Mouse (Mus musculus) embryonic facial prominence, embryonic 15.5 days (tissue): ENCODE measurements around the gene Lasp1. TPM values are rescaled to one million over a fixed set of nuclear protein-coding genes. Genes with fewer than 3 reads are reported as not detected.
A peak's percentile ranks its signal among the peaks of the same experiment; 100 is the strongest.
"Not testable (repeated sequence)": the region's sequence is repeated elsewhere in the genome, so short reads cannot be mapped to it uniquely, and the experiment has no call there.

ENCODE experiments used
- ATAC-seq: fragments of 200-750 bp; cut with Nextera tagmentation; 2 replicates; pipeline ENCODE4 v1.8.0; 2017; ENCODE audit warnings: low read depth, moderate TSS enrichment; ENCODE audit not compliant: insufficient number of reproducible peaks, low FRiP score, low TSS enrichment
- H3K27ac ChIP-seq: fragments of 300-500 bp; sonication (generic); replicated peaks from 2 replicates; pipeline ENCODE4 v1.5.1; 2015; ENCODE audit warnings: mild to moderate bottlenecking, inconsistent platforms
- H3K27me3 ChIP-seq: fragments of 300-500 bp; sonication (generic); 2 replicates; pipeline ENCODE4 v1.6.1; 2015; ENCODE audit warnings: inconsistent platforms
- H3K36me3 ChIP-seq: fragments of 300-500 bp; sonication (generic); 2 replicates; pipeline ENCODE4 v1.6.1; 2015; ENCODE audit warnings: mild to moderate bottlenecking, inconsistent platforms
- H3K4me1 ChIP-seq: fragments of 300-500 bp; sonication (generic); 2 replicates; pipeline ENCODE4 v1.6.1; 2015; ENCODE audit warnings: inconsistent platforms
- H3K4me2 ChIP-seq: fragments of 300-500 bp; sonication (generic); replicated peaks from 2 replicates; pipeline ENCODE4 v1.6.1; 2015; ENCODE audit warnings: mild to moderate bottlenecking, inconsistent platforms
- H3K4me3 ChIP-seq: fragments of 300-500 bp; sonication (generic); replicated peaks from 2 replicates; pipeline ENCODE4 v1.5.1; 2015; ENCODE audit warnings: mild to moderate bottlenecking, inconsistent platforms
- H3K9ac ChIP-seq: fragments of 300-500 bp; sonication (generic); 2 replicates; pipeline ENCODE4 v1.6.1; 2015; ENCODE audit warnings: inconsistent platforms
- H3K9me3 ChIP-seq: fragments of 300-500 bp; sonication (generic); replicated peaks from 2 replicates; pipeline ENCODE4 v1.6.1; 2016; ENCODE audit warnings: inconsistent platforms
- WGBS: fragments of 180-500 bp; shearing (Covaris S2); methylation state at CpG from one replicate; pipeline ENCODE4 v1.1.7; 2015; 5-methylcytosine and 5-hydroxymethylcytosine counted together
- polyA plus RNA-seq: library from polyadenylated mRNA; unstranded; fragments of >200 nt; fragmentation: Nextera tagmentation; extraction: Ambion mirVana; gene quantifications from 2 replicates; pipeline ENCODE4 v1.2.1, GENCODE M21; 2015

Lasp1 gene
- polyA plus RNA-seq, 1 experiment from 2014 or later: 117 TPM

DNA sequence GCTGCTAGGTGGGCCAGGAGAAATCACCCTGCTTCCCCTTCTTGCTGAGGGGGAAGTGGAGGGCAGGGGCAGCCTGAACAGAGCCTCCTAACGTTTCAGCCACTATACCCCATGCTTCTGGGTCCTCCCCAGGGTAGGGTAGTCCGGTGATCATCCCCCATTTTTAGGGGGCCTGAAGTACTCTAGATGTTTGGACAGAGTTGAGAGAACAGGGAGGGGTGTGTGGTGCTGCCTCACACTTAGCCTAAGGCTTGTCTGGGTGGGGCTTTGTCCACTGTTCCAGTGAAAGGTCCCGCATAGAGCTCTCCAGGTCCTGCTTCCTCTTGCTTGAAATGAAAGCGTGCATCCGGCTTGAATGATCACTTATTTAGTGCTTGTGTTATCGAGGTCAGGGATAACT is 31.7 kb downstream of the Lasp1 start:
- Histone ChIP-seq H3K4me3 (no peak overlapping the region), H3K9me3 (no peaks in the 10 kb centered on the region), H3K36me3 (peaks cover 74% of the 10 kb centered on the region), H3K27ac (no peak overlapping the region), H3K9ac (no peak overlapping the region), H3K27me3 (no peaks in the 10 kb centered on the region), H3K4me2 (no peak overlapping the region), H3K4me1 (0 out of 2 replicates have a peak, but pooled peaks cover 4% of the 10 kb centered on the region)
- WGBS: 78% methylated on average over 6 of the region's 6 CpGs
- ATAC-seq: no peak

DNA sequence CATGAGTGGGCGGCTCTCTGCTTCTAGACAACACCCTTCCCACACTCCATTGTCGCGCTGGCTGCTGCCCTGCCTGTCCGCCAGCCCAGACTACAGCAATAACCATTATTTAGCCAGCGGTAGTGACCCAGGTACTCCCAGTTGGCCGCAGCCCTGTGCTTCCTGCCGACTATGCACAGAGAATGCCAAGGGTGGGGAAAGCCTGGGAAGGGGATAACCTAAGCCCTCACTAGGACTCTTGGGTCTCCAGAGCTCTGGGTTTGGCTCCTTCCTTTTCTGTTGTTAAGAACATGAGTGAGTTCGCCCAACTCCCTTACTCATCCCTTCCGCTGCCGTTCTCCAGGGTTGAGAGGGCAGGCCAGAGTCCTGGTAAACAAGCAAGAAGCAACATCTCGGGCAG is 33.2 kb downstream of the Lasp1 start:
- no peak for ATAC-seq
- no peak overlapping the region for H3K27ac ChIP-seq
- no peak overlapping the region for H3K9ac ChIP-seq
- H3K27me3 ChIP-seq: no peaks in the 10 kb centered on the region
- WGBS: 81% methylated on average over 11 of the region's 11 CpGs
- 0 out of 2 replicates have a peak, but pooled peaks cover 4% of the 10 kb centered on the region for H3K4me1 ChIP-seq
- no peaks in the 10 kb centered on the region for H3K9me3 ChIP-seq
- peaks cover 74% of the 10 kb centered on the region for H3K36me3 ChIP-seq
- H3K4me3 ChIP-seq: no peak overlapping the region
- no peak overlapping the region for H3K4me2 ChIP-seq

DNA sequence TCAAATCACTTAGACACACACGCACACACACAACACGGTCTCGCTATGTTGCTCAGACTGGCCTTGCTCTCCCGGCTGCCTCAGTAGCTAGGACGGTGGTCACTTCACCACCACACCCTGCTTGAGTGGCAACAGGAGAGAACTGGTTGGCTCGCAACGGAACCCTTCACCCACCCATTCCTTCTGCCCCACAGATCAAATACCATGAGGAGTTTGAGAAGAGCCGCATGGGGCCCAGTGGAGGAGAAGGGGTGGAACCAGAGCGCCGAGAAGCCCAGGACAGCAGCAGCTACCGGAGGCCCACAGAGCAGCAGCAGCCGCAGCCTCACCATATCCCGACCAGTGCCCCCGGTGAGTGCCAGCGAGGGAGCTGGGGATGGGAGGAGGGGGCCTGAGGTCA is 34.6 kb downstream of the Lasp1 start:
- no peak for ATAC-seq
- 80% methylated on average over 15 of the region's 15 CpGs for WGBS
- no peak overlapping the region for H3K4me3 ChIP-seq
- no peaks in the 10 kb centered on the region for H3K9me3 ChIP-seq
- H3K36me3 ChIP-seq: peaks cover 72% of the 10 kb centered on the region
- H3K27me3 ChIP-seq: no peaks in the 10 kb centered on the region
- H3K4me1 ChIP-seq: 0 out of 2 replicates have a peak, but pooled peaks cover 4% of the 10 kb centered on the region
- H3K9ac ChIP-seq: no peak overlapping the region
- H3K4me2 ChIP-seq: no peak overlapping the region
- no peak overlapping the region for H3K27ac ChIP-seq

DNA sequence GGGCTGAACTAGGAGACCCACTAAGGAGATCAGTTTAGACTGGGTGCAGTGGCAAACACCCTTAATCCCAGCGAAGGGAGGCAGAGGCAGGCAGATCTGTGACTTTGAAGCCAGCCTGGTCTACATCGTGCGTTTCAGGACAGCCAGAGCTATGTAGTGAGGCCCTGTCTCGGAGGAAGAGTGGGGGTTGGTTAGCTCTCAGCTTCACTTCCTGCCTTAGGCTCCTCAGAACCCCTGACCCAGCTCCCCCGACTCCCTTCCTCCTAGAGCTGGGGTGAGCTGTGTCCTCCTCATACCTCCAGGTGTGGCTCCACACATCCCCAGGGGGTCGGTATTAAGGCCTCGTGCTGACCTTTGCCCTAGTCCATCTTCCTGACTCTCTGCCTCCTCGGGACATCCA is 37.7 kb downstream of the Lasp1 start:
- Histone ChIP-seq H3K9me3 (no peaks in the 10 kb centered on the region), H3K4me3 (no peak overlapping the region), H3K27me3 (no peaks in the 10 kb centered on the region), H3K36me3 (peaks cover 56% of the 10 kb centered on the region), H3K4me2 (no peak overlapping the region), H3K4me1 (peaks cover 11% of the 10 kb centered on the region; the same call in 1 of the 2 replicates), H3K9ac (no peak overlapping the region), H3K27ac (no peak overlapping the region)
- 56% methylated on average over 8 of the region's 8 CpGs for WGBS
- ATAC-seq: no peak

DNA sequence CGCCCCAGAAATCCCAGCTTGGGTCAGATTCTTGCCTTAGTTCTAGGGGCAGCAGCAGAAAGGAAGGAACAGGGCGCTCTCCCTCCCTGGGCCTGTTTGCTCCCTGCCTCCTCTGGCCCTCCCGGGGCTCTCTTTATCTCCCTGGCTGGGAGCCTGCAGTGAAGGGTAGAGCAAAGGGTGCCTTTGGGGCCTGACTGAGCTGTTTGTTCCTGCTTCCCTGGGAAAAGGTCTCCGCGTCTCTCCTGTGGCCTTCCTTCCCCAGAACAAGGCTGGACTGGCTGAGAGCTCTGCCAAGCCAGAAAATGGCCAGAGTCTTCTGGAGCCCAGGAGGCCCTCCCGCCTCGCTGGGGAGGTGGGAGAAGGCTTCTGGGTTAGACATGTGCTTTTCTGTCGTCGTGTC is 38.3 kb downstream of the Lasp1 start:
- Histone ChIP-seq H3K4me1 (peaks cover 15% of the 10 kb centered on the region; the same call in 1 of the 2 replicates), H3K36me3 (peaks cover 51% of the 10 kb centered on the region)
- not testable (repeated sequence) for H3K4me3 ChIP-seq, H3K27me3 ChIP-seq, H3K4me2 ChIP-seq, ATAC-seq, H3K9me3 ChIP-seq, H3K27ac ChIP-seq, H3K9ac ChIP-seq
- WGBS: 75% methylated on average over 9 of the region's 9 CpGs

DNA sequence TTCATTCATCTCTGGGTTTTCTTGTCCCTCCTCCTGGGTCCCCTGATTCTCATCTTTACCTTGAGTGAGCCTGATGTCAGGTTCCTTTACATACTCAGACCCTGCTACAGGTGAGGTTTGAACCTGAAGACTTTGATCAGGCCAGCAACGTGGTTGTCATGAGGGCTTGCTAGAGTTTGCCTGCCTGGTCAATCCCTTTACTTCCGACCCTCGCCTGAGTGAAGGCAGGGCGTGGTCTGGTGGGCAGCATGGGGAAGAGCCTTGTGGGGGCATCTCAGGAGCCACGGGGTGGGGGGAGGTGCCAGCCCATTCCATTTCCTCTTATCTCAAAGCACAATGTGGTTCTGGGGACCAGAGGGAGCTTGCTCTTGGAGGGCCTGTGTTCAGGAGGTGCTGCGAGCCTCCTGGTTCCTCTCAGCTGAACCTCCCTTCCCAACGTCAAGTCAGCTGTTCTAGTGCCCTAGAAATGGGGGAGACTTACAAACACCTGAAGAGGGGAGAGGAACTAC is 38.9 kb downstream of the Lasp1 start:
- no peaks in the 10 kb centered on the region for H3K9me3 ChIP-seq
- no peak overlapping the region for H3K27ac ChIP-seq
- H3K4me2 ChIP-seq: no peak overlapping the region
- peaks cover 19% of the 10 kb centered on the region; the same call in 1 of the 2 replicates for H3K4me1 ChIP-seq
- no peak for ATAC-seq
- H3K4me3 ChIP-seq: no peak overlapping the region
- H3K36me3 ChIP-seq: peaks cover 46% of the 10 kb centered on the region
- no peaks in the 10 kb centered on the region for H3K27me3 ChIP-seq
- H3K9ac ChIP-seq: no peak overlapping the region
- WGBS: 78% methylated on average over 7 of the region's 7 CpGs

DNA sequence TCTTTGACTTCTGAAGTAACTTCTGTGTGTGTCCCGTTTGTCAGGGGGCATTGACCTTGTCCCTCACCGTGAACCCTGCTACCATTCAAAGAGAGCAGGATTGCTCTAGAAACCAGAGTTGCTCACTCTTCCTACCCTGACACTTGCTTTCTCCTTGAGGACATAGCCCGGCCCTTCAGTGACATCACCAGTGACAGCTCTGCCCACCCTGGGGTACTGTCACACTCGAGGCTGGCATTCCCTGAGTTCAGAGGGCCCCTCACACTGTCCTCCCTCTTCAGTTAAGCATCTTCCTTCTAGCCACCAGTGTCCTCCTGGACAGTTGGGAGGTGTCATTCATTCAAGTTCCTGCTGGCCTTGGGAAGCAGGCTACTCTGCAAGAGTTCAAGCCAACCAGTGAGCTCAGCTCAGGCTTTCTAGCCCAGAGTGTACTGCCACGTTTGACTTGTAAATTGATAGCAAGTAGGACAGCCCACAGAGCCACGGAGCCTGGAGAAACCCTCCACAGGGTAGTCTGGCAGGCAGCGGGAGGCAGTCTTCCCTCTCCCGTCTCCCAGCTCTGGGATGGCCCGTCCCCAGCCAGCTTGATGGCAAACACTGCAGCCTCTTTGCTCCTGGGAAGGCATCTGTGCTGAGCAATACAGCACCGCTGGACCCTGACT is 40.1 kb downstream of the Lasp1 start:
- Histone ChIP-seq H3K4me1 (peaks cover 19% of the 10 kb centered on the region; the same call in 1 of the 2 replicates), H3K27ac (peak overlapping the region; percentile 51; the same call in 1 of the 2 replicates), H3K36me3 (peaks cover 39% of the 10 kb centered on the region), H3K4me2 (no peak overlapping the region), H3K27me3 (no peaks in the 10 kb centered on the region), H3K9me3 (no peaks in the 10 kb centered on the region), H3K9ac (no peak overlapping the region), H3K4me3 (no peak overlapping the region)
- WGBS: 33% methylated on average over 10 of the region's 10 CpGs
- no peak for ATAC-seq

DNA sequence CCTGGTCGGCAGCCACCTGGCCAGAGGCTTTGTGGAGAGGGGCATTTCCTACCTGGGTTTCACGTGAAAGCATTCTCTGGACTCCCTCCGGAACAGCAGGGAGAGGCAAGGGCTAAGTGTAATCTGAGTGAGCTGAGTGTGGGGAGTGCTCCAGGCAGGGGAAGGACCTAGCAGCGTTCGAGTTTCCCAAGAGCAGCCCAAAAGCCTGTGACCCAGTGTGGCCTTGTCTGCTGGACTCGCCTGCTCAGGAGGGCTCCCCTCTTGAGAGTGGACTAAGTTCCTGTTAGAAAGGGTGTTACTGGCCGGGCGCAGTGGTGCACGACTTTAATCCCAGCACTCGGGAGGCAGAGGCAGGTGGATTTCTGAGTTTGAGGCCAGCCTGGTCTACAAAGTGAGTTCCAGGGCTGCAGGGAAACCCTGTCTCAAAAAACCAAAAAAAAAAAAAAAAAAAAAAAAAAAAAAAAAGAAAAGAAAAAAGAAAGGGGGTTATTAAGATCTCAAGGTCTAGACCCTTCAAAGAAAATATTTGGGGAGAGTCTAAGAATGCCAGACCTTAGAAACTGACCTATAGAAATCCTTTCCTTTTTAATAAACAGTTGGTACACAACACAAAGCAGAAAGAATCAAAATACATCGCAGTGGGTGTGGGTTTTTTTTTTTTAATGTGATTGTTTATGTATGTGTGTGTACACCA is 40.8 kb downstream of the Lasp1 start:
- Histone ChIP-seq H3K4me1 (peaks cover 19% of the 10 kb centered on the region; the same call in 1 of the 2 replicates), H3K9ac (no peak overlapping the region), H3K27ac (peak overlapping the region; percentile 51; the same call in 1 of the 2 replicates), H3K4me3 (no peak overlapping the region), H3K9me3 (no peaks in the 10 kb centered on the region), H3K4me2 (no peak overlapping the region), H3K27me3 (no peaks in the 10 kb centered on the region), H3K36me3 (peaks cover 32% of the 10 kb centered on the region)
- no peak for ATAC-seq
- 54% methylated on average over 11 of the region's 11 CpGs for WGBS

DNA sequence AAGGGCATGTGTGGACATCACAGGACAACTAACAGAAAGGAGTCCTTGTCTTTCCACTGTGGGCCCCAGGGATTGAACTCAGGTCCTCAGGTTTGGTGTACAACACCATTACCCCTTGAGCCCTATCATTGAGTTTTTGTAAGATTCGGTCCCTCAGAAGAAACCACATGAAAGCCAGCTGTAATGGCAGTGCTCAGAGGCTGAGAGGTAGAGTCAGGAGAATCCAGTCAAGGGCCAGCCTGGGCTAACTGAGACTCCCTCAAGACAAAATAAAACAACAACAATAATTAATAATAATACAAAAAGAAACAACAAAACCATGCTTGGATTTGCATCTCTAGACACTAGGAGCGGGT is 41.3 kb downstream of the Lasp1 start:
- 58% methylated on average over 2 of the region's 2 CpGs for WGBS
- Histone ChIP-seq H3K27ac (peak overlapping the region; percentile 82), H3K27me3 (no peaks in the 10 kb centered on the region), H3K9me3 (no peaks in the 10 kb centered on the region), H3K4me3 (peak overlapping the region; percentile 44), H3K36me3 (peaks cover 27% of the 10 kb centered on the region), H3K4me2 (peak overlapping the region; percentile 57), H3K4me1 (peaks cover 19% of the 10 kb centered on the region; the same call in 1 of the 2 replicates), H3K9ac (no peak overlapping the region)
- ATAC-seq: no peak

DNA sequence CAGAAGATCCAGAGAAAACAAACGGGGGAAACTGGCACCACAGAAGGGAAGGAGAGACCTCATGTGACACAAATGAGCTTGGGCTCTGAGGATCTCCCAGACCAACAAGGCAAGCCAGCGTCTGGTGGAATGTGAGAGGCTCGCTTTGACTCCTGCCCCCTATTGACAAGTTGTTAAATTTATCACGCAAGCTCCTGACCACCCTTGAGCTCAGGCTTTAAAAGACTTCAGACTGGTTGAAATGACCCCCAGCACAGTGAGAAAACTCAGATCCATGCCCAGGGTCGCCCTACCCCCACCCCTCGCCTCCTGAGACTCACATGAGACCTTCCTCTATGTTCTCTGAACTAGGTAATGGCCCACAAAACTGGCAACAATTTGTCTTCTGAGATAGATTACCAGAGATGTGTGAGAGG is 41.7 kb downstream of the Lasp1 start, which contains the start of gene B230217C12Rik:
Gene B230217C12Rik, plus strand, starts transcription at position 242 of the 416 bp plus-strand sequence.
- peak within 1 kb of the TSS; percentile 7; the same call in 1 of the 2 replicates for H3K9ac ChIP-seq
- 1% methylated on average over 6 of the region's 6 CpGs for WGBS
- peak within 1 kb of the TSS; percentile 44 for H3K4me3 ChIP-seq
- peak within 1 kb of the TSS; percentile 82 for H3K27ac ChIP-seq
- H3K4me2 ChIP-seq: peak within 1 kb of the TSS; percentile 57
- H3K4me1 ChIP-seq: peaks cover 19% of the 10 kb centered on the region; the same call in 1 of the 2 replicates
- no peaks in the 10 kb centered on the region for H3K9me3 ChIP-seq
- ATAC-seq: no peak
- H3K36me3 ChIP-seq: peaks cover 23% of the 10 kb centered on the region
- no peaks in the 10 kb centered on the region for H3K27me3 ChIP-seq

DNA sequence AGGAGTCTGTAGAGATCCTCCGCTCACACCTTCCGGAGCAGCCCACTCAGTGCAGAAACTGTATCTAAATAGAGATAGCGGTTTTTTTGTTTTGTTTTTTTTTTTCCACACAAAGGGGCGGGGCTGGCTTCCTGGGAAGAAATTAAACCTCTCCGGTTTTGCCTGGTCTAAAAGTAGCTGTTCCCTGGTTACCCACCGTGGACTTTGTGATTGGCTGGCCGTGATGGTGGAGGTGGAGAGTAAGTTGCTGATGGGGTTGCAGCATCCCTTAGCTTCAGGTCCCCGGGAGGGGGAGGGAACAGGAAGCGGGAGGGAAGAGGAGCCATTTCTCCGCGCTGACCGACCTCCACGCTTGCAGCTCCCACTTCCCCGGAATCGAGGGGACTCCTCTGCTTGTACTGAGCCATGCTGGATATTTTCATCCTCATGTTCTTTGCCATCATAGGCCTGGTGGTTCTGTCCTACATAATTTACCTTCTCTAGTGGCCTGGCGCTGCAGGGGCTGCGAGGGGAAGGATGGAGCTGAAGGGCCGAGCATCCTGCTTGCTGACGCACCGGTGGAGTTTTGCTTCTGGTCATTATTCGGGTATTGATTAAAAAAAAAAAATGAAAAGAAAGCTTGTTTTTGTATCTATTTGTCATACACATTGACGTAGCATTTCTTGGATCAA is 42.3 kb downstream of the Lasp1 start:
- Histone ChIP-seq H3K4me3 (peak overlapping the region; percentile 44), H3K27ac (peak overlapping the region; percentile 82), H3K4me1 (peaks cover 19% of the 10 kb centered on the region; the same call in 1 of the 2 replicates), H3K36me3 (peaks cover 18% of the 10 kb centered on the region), H3K4me2 (peak overlapping the region; percentile 57), H3K9ac (peak overlapping the region; percentile 7; the same call in 1 of the 2 replicates), H3K27me3 (no peaks in the 10 kb centered on the region), H3K9me3 (no peaks in the 10 kb centered on the region)
- ATAC-seq: peak; percentile 89
- 1% methylated on average over 22 of the region's 22 CpGs for WGBS
